17 mouse cellular contexts compared by ENCODE assay signal in the genomic region with DNA sequence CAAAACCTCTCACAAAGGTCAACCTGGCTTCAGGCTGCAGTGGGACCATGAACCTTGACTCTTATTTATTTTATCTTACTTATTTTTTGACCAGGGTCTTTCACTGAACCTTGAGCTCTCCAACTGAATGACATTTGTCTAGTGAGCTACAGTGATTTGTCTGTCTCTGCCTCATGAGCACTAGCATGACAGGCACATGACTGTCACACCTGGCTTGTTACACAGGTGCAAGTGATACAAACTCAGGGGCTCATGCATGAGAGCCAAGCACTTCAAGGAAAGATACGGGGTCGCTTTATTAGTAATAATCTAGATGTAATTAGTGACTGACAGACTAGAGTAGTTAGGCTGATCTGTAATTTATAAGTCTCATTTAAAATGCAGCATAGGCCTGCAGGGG.
"Had no signal": no experiment of that assay in that cellular context is flagged by ENCODE, and none has a peak within 500 bp of the region (broad histone marks: within the 10 kb centered on the region; RNA-seq: fewer than 3 reads in every experiment).

No protein-coding gene starts in this region.

- H3K27ac ChIP-seq: neural tube, embryonic 12.5 days; neural tube, embryonic 13.5 days; neural tube, embryonic 15.5 days; stomach, embryonic 15.5 days; stomach, postnatal 0 days had no signal

- H3K9ac ChIP-seq: neural tube, embryonic 12.5 days; neural tube, embryonic 13.5 days; neural tube, embryonic 15.5 days; stomach, embryonic 15.5 days had no signal

- DNase-seq: retina, postnatal 1 day; right cerebral cortex, adult 18-20 months; right cerebral cortex, postnatal 14 days; right cerebral cortex, postnatal 25 days; right cerebral cortex, postnatal 4 days; spleen, adult 18-20 months; thymus, adult 18-20 months; thymus, adult 2 months; thymus, postnatal 14 days; thymus, postnatal 25 days; thymus, postnatal 36 days; thymus, postnatal 4 days had no signal

- H3K27me3 ChIP-seq: neural tube, embryonic 12.5 days; neural tube, embryonic 13.5 days; neural tube, embryonic 15.5 days; stomach, embryonic 15.5 days had no signal

- H3K9me3 ChIP-seq: neural tube, embryonic 12.5 days; neural tube, embryonic 13.5 days; neural tube, embryonic 15.5 days; stomach, embryonic 15.5 days had no signal

- H3K4me2 ChIP-seq: neural tube, embryonic 12.5 days; neural tube, embryonic 13.5 days; neural tube, embryonic 15.5 days; stomach, embryonic 15.5 days had no signal

- H3K4me3 ChIP-seq: neural tube, embryonic 12.5 days; neural tube, embryonic 13.5 days; neural tube, embryonic 15.5 days; stomach, embryonic 15.5 days had no signal

- H3K36me3 ChIP-seq: neural tube, embryonic 12.5 days; neural tube, embryonic 13.5 days; neural tube, embryonic 15.5 days; stomach, embryonic 15.5 days had no signal

- H3K4me1 ChIP-seq: neural tube, embryonic 12.5 days; neural tube, embryonic 13.5 days; neural tube, embryonic 15.5 days; stomach, embryonic 15.5 days had no signal
